Mouse (Mus musculus): Measurements from ENCODE around the gene Hydin.
A peak's percentile ranks its signal among the peaks of the same experiment; 100 is the strongest.

DNA sequence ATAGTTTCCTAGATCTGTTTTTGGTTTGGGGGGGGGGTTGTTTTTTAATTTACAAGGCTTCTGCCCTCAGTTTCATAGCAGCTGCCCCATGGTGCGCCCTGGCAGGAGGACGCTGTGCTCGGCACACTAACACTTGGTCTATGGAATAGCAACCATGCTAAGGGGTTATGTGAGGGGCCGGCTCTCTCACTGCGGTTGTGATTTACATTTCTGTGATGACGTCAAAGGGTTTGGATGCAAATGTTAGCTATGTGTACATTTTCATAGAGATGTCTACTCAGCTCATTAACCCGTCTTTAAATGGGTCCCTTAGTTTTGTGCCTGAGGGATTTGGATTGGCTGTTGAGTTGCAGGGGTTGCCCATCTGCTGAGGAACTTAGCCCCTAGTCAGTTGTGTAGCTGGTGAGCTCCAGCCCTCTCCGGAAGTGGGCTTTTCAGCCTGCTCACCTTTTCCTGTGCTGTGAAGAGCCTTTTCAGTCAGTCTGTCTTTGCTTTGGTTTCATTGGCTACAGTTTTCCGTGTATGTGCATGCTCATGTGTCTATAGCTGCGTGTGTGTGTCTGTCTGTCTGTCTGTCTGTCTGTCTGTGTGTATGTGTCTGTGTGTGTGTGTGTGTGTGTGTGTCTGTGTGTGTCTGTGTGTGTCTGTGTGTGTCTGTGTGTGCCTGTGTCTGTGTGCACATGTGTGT lies 197.1 kb downstream of the Hydin start:
- peak; percentile 67 for TF ChIP-seq JUND (conservative IDR thresholded peaks at IDR 0.05; ENCODE audit: low read depth, low read length)
- TF ChIP-seq CTCF (conservative IDR thresholded peaks at IDR 0.05 in 1 of 2, IDR thresholded peaks at IDR 0.05 in 1 of 2; ENCODE audit: low read depth in 2 of 2, low read length in 2 of 2) = no peak
- TF ChIP-seq TCF12 (IDR thresholded peaks at IDR 0.05; ENCODE audit: low read depth, low read length) = peak; percentile 61; the same call in 1 of the 2 replicates
- TF ChIP-seq CHD1 (IDR thresholded peaks at IDR 0.05; ENCODE audit: low read depth, low read length) = peak; percentile 83; the same call in 1 of the 2 replicates
- peak; percentile 66 for TF ChIP-seq POLR2A (IDR thresholded peaks at IDR 0.05; ENCODE audit: low read depth, low read length)
- TF ChIP-seq ETS1 (conservative IDR thresholded peaks at IDR 0.05; ENCODE audit: low read depth, low read length) = peak; percentile 63
- peak; percentile 82 for TF ChIP-seq ELF1 (IDR thresholded peaks at IDR 0.05; ENCODE audit: low read depth, low read length)
- TF ChIP-seq ZC3H11A (IDR thresholded peaks at IDR 0.05; ENCODE audit: low read depth, low read length) = no peak
- no peak for TF ChIP-seq SIN3A (IDR thresholded peaks at IDR 0.05; ENCODE audit: low read length)
- peak; percentile 64 for TF ChIP-seq MAFK (IDR thresholded peaks at IDR 0.05; ENCODE audit: insufficient replicate concordance, low read length)
- TF ChIP-seq EP300 (IDR thresholded peaks at IDR 0.05; ENCODE audit: low read length) = peak; percentile 65

Data from CH12.LX (cell line).